ENCODE assay signal across 10 mouse cellular contexts in genomic region chr2:158229503-158229892, GRCm38 (mm10). TPM values are rescaled to one million over a fixed set of nuclear protein-coding genes. Genes with fewer than 3 reads are reported as not detected.
DNase-seq lines count a peak whose midpoint lies in the region; ATAC-seq and TF ChIP-seq lines count a peak whose summit lies in the region.
"Had no signal": no experiment of that assay in that cellular context is flagged by ENCODE, and none has a peak within 500 bp of the region (broad histone marks: within the 10 kb centered on the region; RNA-seq: fewer than 3 reads in every experiment).

No protein-coding gene starts in this region.

- H3K9ac ChIP-seq in heart, embryonic 12.5 days = peak overlapping the region; percentile 64
- H3K9ac ChIP-seq in ES-E14 (ENCODE audit: insufficient read depth, low read depth, low read length, poor library complexity, severe bottlenecking) = no peak overlapping the region
- peak overlapping the region; percentile 64 for H3K9ac ChIP-seq in hindbrain, embryonic 11.5 days (ENCODE audit: low read depth, low read length)
- no peak overlapping the region for H3K9ac ChIP-seq in liver, postnatal 0 days (replicated peaks)

- peaks cover 22% of the 10 kb centered on the region for H3K27me3 ChIP-seq in heart, embryonic 12.5 days (replicated peaks)
- no peaks in the 10 kb centered on the region for H3K27me3 ChIP-seq in hindbrain, embryonic 11.5 days (ENCODE audit: control insufficient read depth, insufficient read depth, low read length)
- H3K27me3 ChIP-seq in liver, postnatal 0 days (ENCODE audit: insufficient read depth, low read length) = peaks cover 20% of the 10 kb centered on the region

- TF ChIP-seq EP300 in liver, postnatal 0 days (IDR thresholded peaks at IDR 0.05; ENCODE audit: low read depth) = no peak

- 28% methylated on average over 7 of the region's 7 CpGs for WGBS in heart, embryonic 12.5 days
- WGBS in hindbrain, embryonic 11.5 days = 30% methylated on average over 7 of the region's 7 CpGs
- WGBS in liver, postnatal 0 days (ENCODE audit: insufficient replicate concordance) = 25% methylated on average over 7 of the region's 7 CpGs

- peak overlapping the region; percentile 50 for H3K4me3 ChIP-seq in heart, embryonic 12.5 days
- H3K4me3 ChIP-seq in ES-E14 (ENCODE audit: insufficient read depth in 1 of 2, low read depth in 1 of 2, low read length in 2 of 2, poor library complexity in 1 of 2, severe bottlenecking in 1 of 2) = peak overlapping the region; percentile 46 to 47
- peak overlapping the region; percentile 41 for H3K4me3 ChIP-seq in hindbrain, embryonic 11.5 days (ENCODE audit: low read depth, low read length)
- H3K4me3 ChIP-seq in liver, postnatal 0 days (ENCODE audit: low read depth, low read length) = peak overlapping the region; percentile 10; the same call in 1 of the 2 replicates

- in situ Hi-C loops in ES-E14 (cut with MboI; ENCODE audit: low sequenced_read_pairs in 2 of 2, unreplicated experiment in 2 of 2) = no loop called here

- no peaks in the 10 kb centered on the region for H3K9me3 ChIP-seq in heart, embryonic 12.5 days (replicated peaks)
- no peaks in the 10 kb centered on the region for H3K9me3 ChIP-seq in ES-E14 (ENCODE audit: control insufficient read depth, insufficient read depth, low read depth, low read length)
- H3K9me3 ChIP-seq in hindbrain, embryonic 11.5 days (ENCODE audit: control insufficient read depth, low read length) = no peaks in the 10 kb centered on the region
- no peaks in the 10 kb centered on the region for H3K9me3 ChIP-seq in liver, postnatal 0 days (ENCODE audit: low read length)

- TF ChIP-seq CTCF in liver, postnatal 0 days (IDR thresholded peaks at IDR 0.05; ENCODE audit: low read depth) = no peak

- no peaks in the 10 kb centered on the region for H3K36me3 ChIP-seq in heart, embryonic 12.5 days
- H3K36me3 ChIP-seq in ES-E14 (ENCODE audit: control insufficient read depth, insufficient read depth, low read length, poor library complexity, severe bottlenecking) = no peaks in the 10 kb centered on the region
- no peaks in the 10 kb centered on the region for H3K36me3 ChIP-seq in hindbrain, embryonic 11.5 days (ENCODE audit: control insufficient read depth, insufficient read depth, low read length)
- no peaks in the 10 kb centered on the region for H3K36me3 ChIP-seq in liver, postnatal 0 days (replicated peaks; ENCODE audit: insufficient read depth, low read length)

- peak overlapping the region; percentile 95 for H3K4me2 ChIP-seq in heart, embryonic 12.5 days
- H3K4me2 ChIP-seq in hindbrain, embryonic 11.5 days (replicated peaks; ENCODE audit: low read depth, low read length) = peak overlapping the region; percentile 88
- H3K4me2 ChIP-seq in liver, postnatal 0 days (ENCODE audit: low read depth, low read length) = peak overlapping the region; percentile 60

- intact Hi-C loops in heart, postnatal 14 days (cut with DNase I) = no loop called here
- intact Hi-C loops in left cerebral cortex, postnatal 4 days (cut with DNase I) = no loop called here

- H3K27ac ChIP-seq in heart, embryonic 12.5 days (ENCODE audit: poor library complexity, severe bottlenecking) = no peak overlapping the region
- no peak overlapping the region for H3K27ac ChIP-seq in ES-E14 (ENCODE audit: insufficient read depth, low read depth, low read length, poor library complexity, severe bottlenecking)
- no peak overlapping the region for H3K27ac ChIP-seq in hindbrain, embryonic 11.5 days (ENCODE audit: low read depth, low read length)
- H3K27ac ChIP-seq in liver, postnatal 0 days (ENCODE audit: low read depth) = no peak overlapping the region

- H3K4me1 ChIP-seq in heart, embryonic 12.5 days (replicated peaks) = peaks cover 18% of the 10 kb centered on the region
- H3K4me1 ChIP-seq in ES-E14 (ENCODE audit: control insufficient read depth in 2 of 2, insufficient read depth in 2 of 2, low read length in 2 of 2, poor library complexity in 1 of 2) = peaks cover 3 to 5% of the 10 kb centered on the region in 2 experiments; a peak in 2 of 4 replicates
- peaks cover 5% of the 10 kb centered on the region for H3K4me1 ChIP-seq in hindbrain, embryonic 11.5 days (replicated peaks; ENCODE audit: control insufficient read depth, insufficient read depth, low read length)
- peaks cover 5% of the 10 kb centered on the region; the same call in 1 of the 2 replicates for H3K4me1 ChIP-seq in liver, postnatal 0 days (ENCODE audit: insufficient read depth)

- no peak for DNase-seq in heart, postnatal 14 days
- DNase-seq in ES-E14 (ENCODE audit: low read depth, low spot score) = no peak
- DNase-seq in hindbrain, embryonic 11.5 days (ENCODE audit: low spot score) = no peak
- no peak for DNase-seq in liver, postnatal 0 days
- DNase-seq in thymus, postnatal 25 days = no peak
- no peak for DNase-seq in layer of hippocampus, adult 8-10 months (ENCODE audit: low spot score in 2 of 2)
- no peak for DNase-seq in left cerebral cortex, postnatal 4 days
- DNase-seq: thymus, postnatal 36 days had no signal

- no peak for ATAC-seq in heart, embryonic 12.5 days (ENCODE audit: insufficient number of reproducible peaks, low FRiP score)
- ATAC-seq in hindbrain, embryonic 11.5 days (ENCODE audit: low FRiP score) = no peak; the same call in 1 of the 2 replicates
- ATAC-seq in liver, postnatal 0 days = no peak

TF ChIP-seq in ES-E14, 5 proteins besides CTCF, POLR2A, EP300 and RAD21:
- TF ChIP-seq MAFK (IDR thresholded peaks at IDR 0.05; ENCODE audit: insufficient read depth, low read depth, low read length) = no peak
- no peak for TF ChIP-seq CHD2 (IDR thresholded peaks at IDR 0.05; ENCODE audit: low read depth, low read length)
- no peak for TF ChIP-seq ZNF384 (IDR thresholded peaks at IDR 0.05; ENCODE audit: low read depth, low read length)
- TF ChIP-seq ZC3H11A (IDR thresholded peaks at IDR 0.05; ENCODE audit: borderline replicate concordance, low read depth, low read length) = no peak
- TF ChIP-seq HCFC1 (IDR thresholded peaks at IDR 0.05; ENCODE audit: borderline replicate concordance, insufficient read depth, low read length) = no peak
TF ChIP-seq in ES-E14: peak in this region for 0.

RNA-seq across cellular contexts. Expression of gene D630003M21Rik, which starts 0.5 kb away (rescaled TPM):
- polyA plus RNA-seq in heart, embryonic 12.5 days (2016; fragmentation: Nextera tagmentation; extraction: Ambion mirVana) = 1.1 and 1.5 TPM in 2 replicates
- 1 to 10 TPM; 7.0 to 7.4 TPM for total RNA-seq in heart, postnatal 14 days (2021)
- 0.63 and 0.89 TPM in 2 replicates for total RNA-seq in ES-E14 (2012; rRNA removed)
- 1.9 and 2.3 TPM in 2 replicates for polyA plus RNA-seq in hindbrain, embryonic 11.5 days (2014; fragmentation: Nextera tagmentation; extraction: Ambion mirVana)
- 0.64 and 0.67 TPM in 2 replicates for polyA plus RNA-seq in liver, postnatal 0 days (2015; fragmentation: Nextera tagmentation; extraction: Ambion mirVana)
- 1 to 10 TPM; 3.3 to 5.3 (median 4.5) TPM for total RNA-seq in layer of hippocampus, adult 8-10 months (2022)
- total RNA-seq in left cerebral cortex, postnatal 4 days (2021) = 1 to 10 TPM; 3.1 TPM

RNA-seq across cellular contexts. Expression of gene Bpi, which starts 28.4 kb away (rescaled TPM):
- not detected in 2 replicates for polyA plus RNA-seq in heart, embryonic 12.5 days (2016; fragmentation: Nextera tagmentation; extraction: Ambion mirVana)
- total RNA-seq in heart, postnatal 14 days (2021) = not detected
- 0.16 and 0.31 TPM in 2 replicates for total RNA-seq in ES-E14 (2012; rRNA removed)
- polyA plus RNA-seq in hindbrain, embryonic 11.5 days (2014; fragmentation: Nextera tagmentation; extraction: Ambion mirVana) = not detected in 2 replicates
- not detected in 2 replicates for polyA plus RNA-seq in liver, postnatal 0 days (2015; fragmentation: Nextera tagmentation; extraction: Ambion mirVana)
- not detected for total RNA-seq in layer of hippocampus, adult 8-10 months (2022)
- not detected for total RNA-seq in left cerebral cortex, postnatal 4 days (2021)
- total RNA-seq: gastrocnemius, adult 8-10 months had no signal

Comparison
In these comparisons a context has a peak if more than half of its experiments do, and no peak if none do; other contexts are left out.
1. H3K9ac ChIP-seq: peak in heart, embryonic 12.5 days (single experiment) and hindbrain, embryonic 11.5 days (single experiment); none in ES-E14 (single experiment) and liver, postnatal 0 days (single experiment).
2. Peak in every context shown above with its lines, with median percentiles within 50 percentile points of each other: H3K4me2 ChIP-seq and H3K4me3 ChIP-seq.